Mouse (Mus musculus) C3H10T1/2 (cell line): ENCODE data around the gene Ugt2a1. TPM values are rescaled to one million over a fixed set of nuclear protein-coding genes. Genes with fewer than 3 reads are reported as not detected.

Experiments
- polyA plus RNA-seq, 2 experiments: library from polyadenylated mRNA; unstranded; fragments of >200 nt; fragmentation: generic; extraction: Trizol; gene quantifications; one replicate each; pipeline ENCODE4 v1.2.1; 2012; ENCODE audit warnings: missing spikeins in 2 of 2

Gene Ugt2a1
- polyA plus RNA-seq = not detected

GRCm38 (mm10) chr5:87490771-87491170 is at the start of gene Ugt2a1:
TSS of gene Ugt2a1 (minus strand) at chr5:87490871.

GRCm38 (mm10) chr5:87538111-87538510 is 47.4 kb upstream of the Ugt2a1 start, which contains the start of gene Sult1b1:
TSS of gene Sult1b1 (minus strand) at chr5:87538195.

GRCm38 (mm10) chr5:87486706-87487105 is 4.0 kb downstream of the Ugt2a1 start, which contains the start of gene Gm43638:
TSS of gene Gm43638 (minus strand) at chr5:87486806.

GRCm38 (mm10) chr5:87482160-87482559 is 8.5 kb downstream of the Ugt2a1 start, which contains the start of gene Ugt2a2:
TSS of gene Ugt2a2 (minus strand) at chr5:87482260.

GRCm38 (mm10) chr5:87424041-87424440 is 66.6 kb downstream of the Ugt2a1 start, which contains the start of gene Ugt2b38:
TSS of gene Ugt2b38 (minus strand) at chr5:87424203.

Other genes with a start within 250 kb of the Ugt2a1 start
- not detected for gene Ugt2b37, start 236.1 kb downstream of the Ugt2a1 start, polyA plus RNA-seq
- not detected for gene Ugt2a3, start 153.7 kb downstream of the Ugt2a1 start, polyA plus RNA-seq
- gene Ugt2b38, start 66.7 kb downstream of the Ugt2a1 start, polyA plus RNA-seq = not detected
- gene Ugt2a2, start 8.6 kb downstream of the Ugt2a1 start, polyA plus RNA-seq = not detected
- not detected for gene Gm43638, start 4.1 kb downstream of the Ugt2a1 start, polyA plus RNA-seq
- gene Sult1b1, start 47.3 kb upstream of the Ugt2a1 start, polyA plus RNA-seq = not detected
- not detected for gene Sult1d1, start 78.2 kb upstream of the Ugt2a1 start, polyA plus RNA-seq
- not detected for gene Sult1e1, start 100.7 kb upstream of the Ugt2a1 start, polyA plus RNA-seq
- gene Csn1s1, start 175.3 kb upstream of the Ugt2a1 start, polyA plus RNA-seq = not detected
- not detected for gene Csn2, start 208.8 kb upstream of the Ugt2a1 start, polyA plus RNA-seq